Mouse (Mus musculus) G1E (cell line): ENCODE measurements around the gene Gng4. TPM values are rescaled to one million over a fixed set of nuclear protein-coding genes. Genes with fewer than 3 reads are reported as not detected.

Experiments used
- ATAC-seq: 2 replicates; pipeline ENCODE4 v1.8.0; 2016; ENCODE audit warnings: mild to moderate bottlenecking; ENCODE audit not compliant: insufficient number of reproducible peaks, poor library complexity, low FRiP score, severe bottlenecking; ENCODE audit errors: extremely low read depth
- DNase-seq: peaks from one replicate; pipeline ENCODE4 v3.0.0; 2012; ENCODE audit warnings: low spot score
- H3K27me3 ChIP-seq: 2 replicates; pipeline ENCODE4 v1.6.1; 2012; ENCODE audit warnings: mild to moderate bottlenecking, low read length, inconsistent platforms; ENCODE audit not compliant: insufficient read depth
- H3K36me3 ChIP-seq: replicated peaks from 2 replicates; pipeline ENCODE3; 2012; ENCODE audit warnings: mild to moderate bottlenecking, inconsistent platforms
- H3K4me1 ChIP-seq: 2 replicates; pipeline ENCODE4 v1.6.1; 2012; ENCODE audit warnings: low read depth, low read length, inconsistent platforms, mixed read lengths; ENCODE audit not compliant: insufficient read depth
- H3K4me3 ChIP-seq: 2 replicates; pipeline ENCODE4 v1.5.1; 2012; ENCODE audit warnings: low read depth, mild to moderate bottlenecking, inconsistent platforms, low read length, moderate library complexity, mixed read lengths
- H3K9me3 ChIP-seq: replicated peaks from 2 replicates; pipeline ENCODE4 v1.6.1; 2012; ENCODE audit warnings: inconsistent platforms
- CTCF ChIP-seq: IDR thresholded peaks from 2 replicates; pipeline ENCODE4 v1.5.1; 2012; ENCODE audit warnings: low read depth, low read length, inconsistent platforms, mixed read lengths
- GATA1 ChIP-seq: IDR thresholded peaks from 2 replicates; pipeline ENCODE4 v1.6.1; 2012; ENCODE audit warnings: borderline replicate concordance, low read length, inconsistent platforms, mixed read lengths
- GATA2 ChIP-seq: IDR thresholded peaks from 2 replicates; pipeline ENCODE4 v1.6.1; 2012; ENCODE audit warnings: low read depth, low read length, inconsistent platforms, borderline replicate concordance
- POLR2AphosphoS5 ChIP-seq: IDR thresholded peaks from 2 replicates; pipeline ENCODE4 v1.6.1; 2012; ENCODE audit warnings: low read depth, low read length, inconsistent platforms; ENCODE audit not compliant: insufficient replicate concordance
- TAL1 ChIP-seq: conservative IDR thresholded peaks from 2 replicates; pipeline ENCODE4 v1.6.1; 2012; ENCODE audit warnings: low read depth, low read length, inconsistent platforms, mixed read lengths
- polyA plus RNA-seq: library from polyadenylated mRNA; stranded (reverse); fragments of >175 nt; gene quantifications from 2 replicates; pipeline ENCODE4 v1.2.3, GENCODE M21; 2012
- total RNA-seq, 2 experiments: library from RNA; stranded (forward) in 1 of 2; stranded (reverse) in 1 of 2; fragments of 200-1000 nt in 1 of 2; fragments of >200 nt in 1 of 2; fragmentation: Nextera tagmentation in 1 of 2; gene quantifications; 2 replicates each; pipeline ENCODE4 v1.2.3; 2014 to 2017

Gene Gng4
- total RNA-seq (2014; fragmentation: Nextera tagmentation), result not detected in 2 replicates
- total RNA-seq (2017), result 0.11 and 0.12 TPM in 2 replicates
- polyA plus RNA-seq, result not detected in 2 replicates

GRCm38 (mm10) chr13:13783894-13784419 lies at the start of gene Gng4:
Gene Gng4 (plus strand): TSS chr13:13784059.
- TF ChIP-seq POLR2AphosphoS5 (no peak), CTCF (no peak), GATA1 (no peak), TAL1 (no peak), GATA2 (no peak)
- DNase-seq, result no peak
- ATAC-seq, result no peak

GRCm38 (mm10) chr13:13739232-13739631 lies 44.6 kb upstream of the Gng4 start:
- no peak for ATAC-seq
- Histone ChIP-seq H3K36me3 (peaks cover 22% of the 10 kb centered on the region), H3K9me3 (no peaks in the 10 kb centered on the region), H3K4me3 (no peak overlapping the region), H3K27me3 (no peaks in the 10 kb centered on the region), H3K4me1 (no peaks in the 10 kb centered on the region)
- TF ChIP-seq CTCF (no peak), GATA1 (no peak), TAL1 (no peak), GATA2 (no peak), POLR2AphosphoS5 (no peak)
- DNase-seq, result no peak

More at GRCm38 (mm10) chr13:13783894-13784419, at the start of gene Gng4:
- peaks cover 8% of the 10 kb centered on the region for H3K9me3 ChIP-seq
- H3K4me1 ChIP-seq, result peaks cover 10% of the 10 kb centered on the region; the same call in 1 of the 2 replicates
- peaks cover 46% of the 10 kb centered on the region for H3K27me3 ChIP-seq
- H3K4me3 ChIP-seq, result no peak within 1 kb of the TSS
- peaks cover 3% of the 10 kb centered on the region for H3K36me3 ChIP-seq

GRCm38 (mm10) chr13:13745911-13746310 lies 37.9 kb upstream of the Gng4 start:
- ATAC-seq, result no peak
- H3K4me3 ChIP-seq, result no peak overlapping the region
- H3K36me3 ChIP-seq, result peaks cover 44% of the 10 kb centered on the region

GRCm38 (mm10) chr13:13775778-13776494 lies 7.9 kb upstream of the Gng4 start:
- ATAC-seq, result no peak
- no peak for DNase-seq
- peaks cover 26% of the 10 kb centered on the region for H3K36me3 ChIP-seq

More at GRCm38 (mm10) chr13:13745911-13746310, 37.9 kb upstream of the Gng4 start:
- no peak for TF ChIP-seq TAL1
- TF ChIP-seq GATA1, result no peak
- TF ChIP-seq CTCF, result no peak
- TF ChIP-seq POLR2AphosphoS5, result no peak
- no peak for TF ChIP-seq GATA2
- Histone ChIP-seq H3K9me3 (no peaks in the 10 kb centered on the region), H3K4me1 (no peaks in the 10 kb centered on the region), H3K27me3 (no peaks in the 10 kb centered on the region)
- DNase-seq, result no peak

GRCm38 (mm10) chr13:13777052-13777451 lies 6.8 kb upstream of the Gng4 start:
- ATAC-seq, result peak; percentile 51
- no peaks in the 10 kb centered on the region; the same call in 1 of the 2 replicates for H3K27me3 ChIP-seq
- peaks cover 26% of the 10 kb centered on the region for H3K36me3 ChIP-seq
- TF ChIP-seq GATA2, result no peak
- no peak for TF ChIP-seq GATA1
- TF ChIP-seq POLR2AphosphoS5, result no peak
- TF ChIP-seq TAL1, result no peak
- no peak for TF ChIP-seq CTCF
- no peak for DNase-seq
- H3K4me1 ChIP-seq, result peaks cover 6% of the 10 kb centered on the region; the same call in 1 of the 2 replicates
- peak overlapping the region; percentile 3; the same call in 1 of the 2 replicates for H3K4me3 ChIP-seq
- no peaks in the 10 kb centered on the region for H3K9me3 ChIP-seq

More at GRCm38 (mm10) chr13:13775778-13776494, 7.9 kb upstream of the Gng4 start:
- no peaks in the 10 kb centered on the region for H3K27me3 ChIP-seq
- peaks cover 6% of the 10 kb centered on the region; the same call in 1 of the 2 replicates for H3K4me1 ChIP-seq
- H3K9me3 ChIP-seq, result no peaks in the 10 kb centered on the region
- TF ChIP-seq TAL1, result no peak
- no peak for TF ChIP-seq POLR2AphosphoS5
- no peak for TF ChIP-seq CTCF
- no peak overlapping the region for H3K4me3 ChIP-seq

- no peak for TF ChIP-seq POLR2AphosphoS5
- no peak for TF ChIP-seq GATA2
- TF ChIP-seq TAL1, result no peak
- TF ChIP-seq CTCF, result no peak
- TF ChIP-seq GATA1, result no peak
- Histone ChIP-seq H3K4me1 (peaks cover 6% of the 10 kb centered on the region; the same call in 1 of the 2 replicates), H3K4me3 (no peak overlapping the region), H3K36me3 (peaks cover 26% of the 10 kb centered on the region), H3K9me3 (no peaks in the 10 kb centered on the region), H3K27me3 (no peaks in the 10 kb centered on the region; the same call in 1 of the 2 replicates)
- ATAC-seq, result no peak
- DNase-seq, result no peak
Observed at GRCm38 (mm10) chr13:13777696-13778095, 6.2 kb upstream of the Gng4 start.
